Mouse (Mus musculus): ENCODE data around the gene Msrb2.

GRCm38 (mm10) chr2:19366426-19366825 lies 4.8 kb upstream of the Msrb2 start:
- TF ChIP-seq GATA1 (IDR thresholded peaks at IDR 0.05; ENCODE audit: borderline replicate concordance, low read length) = no peak
- TF ChIP-seq CTCF (IDR thresholded peaks at IDR 0.05; ENCODE audit: low read depth, low read length) = no peak
- no peak for TF ChIP-seq POLR2AphosphoS5 (IDR thresholded peaks at IDR 0.05; ENCODE audit: insufficient replicate concordance, low read depth, low read length)
- TF ChIP-seq TAL1 (conservative IDR thresholded peaks at IDR 0.05; ENCODE audit: low read depth, low read length) = no peak

All from G1E (cell line).